Mouse (Mus musculus) small intestine, adult 2 months (tissue): ENCODE measurements around the gene Olfr231.

Source experiments
- CTCF ChIP-seq: fragments of 200-500 bp; IDR thresholded peaks from 2 replicates; pipeline ENCODE4 v1.5.1; 2012; ENCODE audit warnings: low read depth, mild to moderate bottlenecking, control low read depth, inconsistent platforms, low read length, moderate library complexity, mixed read lengths; ENCODE audit not compliant: insufficient replicate concordance, insufficient read length; ENCODE audit errors: extremely low read depth
- POLR2A ChIP-seq: fragments of 200-500 bp; IDR thresholded peaks from 2 replicates; pipeline ENCODE4 v1.6.1; 2012; ENCODE audit warnings: low read depth, mild to moderate bottlenecking, control low read depth, inconsistent platforms, low read length, moderate library complexity

- no peak for TF ChIP-seq POLR2A
- TF ChIP-seq CTCF = no peak
Observed at GRCm38 (mm10) chr1:174158512-174158911, 37.5 kb upstream of the Olfr231 start.
